Comparison of ENCODE assay signal across 13 mouse cellular contexts in the genomic region with DNA sequence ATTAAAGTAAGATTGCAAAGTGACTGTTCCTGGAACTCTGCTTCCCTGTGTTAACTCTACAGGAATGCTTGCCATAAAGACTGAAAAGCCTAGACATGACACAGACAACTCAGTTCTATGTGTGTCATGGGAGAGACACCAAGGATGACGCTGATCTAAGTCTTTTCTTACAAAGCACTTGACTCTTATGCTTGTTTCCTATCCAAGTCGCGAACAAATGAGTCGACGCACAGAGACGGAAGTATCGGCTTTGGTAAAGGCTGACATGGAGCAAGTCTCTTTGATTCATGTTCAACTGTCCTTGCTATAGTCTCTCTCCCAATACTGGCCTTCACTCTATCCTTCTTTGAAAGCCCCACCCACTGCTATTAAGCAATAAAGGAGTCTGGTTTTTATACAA.
"Had no signal": no experiment of that assay in that cellular context is flagged by ENCODE, and none has a peak within 500 bp of the region (broad histone marks: within the 10 kb centered on the region; RNA-seq: fewer than 3 reads in every experiment).

No protein-coding gene starts in this region.

- DNase-seq: lung, adult 18-20 months; lung, embryonic 14.5 days; lung, postnatal 10 days; lung, postnatal 4 days; midbrain, embryonic 14.5 days; retina, postnatal 1 day; right cerebral cortex, adult 18-20 months; right cerebral cortex, postnatal 25 days; right cerebral cortex, postnatal 4 days; spleen, adult 18-20 months; thymus, adult 18-20 months; thymus, postnatal 14 days; thymus, postnatal 36 days had no signal
